Mouse (Mus musculus): Measurements from ENCODE around the gene Rgs12.

GRCm38 (mm10) chr5:35088785-35089613, 139.8 kb downstream of the Rgs12 start:
- TF ChIP-seq POLR2A (IDR thresholded peaks at IDR 0.05; ENCODE audit: insufficient read depth, low read depth, low read length), result no peak
- TF ChIP-seq EP300 (IDR thresholded peaks at IDR 0.05; ENCODE audit: insufficient read depth, low read depth, low read length), result no peak
- TF ChIP-seq CTCF (IDR thresholded peaks at IDR 0.05), result peak; percentile 77

All from heart, adult 2 months (tissue).